Mouse (Mus musculus): ENCODE data around the gene Tmem238. TPM values are rescaled to one million over a fixed set of nuclear protein-coding genes. Genes with fewer than 3 reads are reported as not detected.
A peak's percentile ranks its signal among the peaks of the same experiment; 100 is the strongest.

The Tmem238 gene
- total and polyA plus RNA-seq, 2 experiments from 2014 or later: 7.3 to 15.0 TPM

GRCm38 (mm10) chr7:4792278-4793212 lies 3.1 kb upstream of the Tmem238 start, which contains the start of gene Rpl28:
Gene Rpl28 (plus strand): TSS chr7:4792874.
- peaks cover 22% of the 10 kb centered on the region for H3K36me3 ChIP-seq (ENCODE audit: insufficient read depth)
- ATAC-seq (peak; percentile 95), DNase-seq (peak; percentile 98)
- peak within 1 kb of the TSS; percentile 89 for H3K27ac ChIP-seq (ENCODE audit: low read depth, low read length)
- peak; percentile 19; the same call in 1 of the 2 replicates for TF ChIP-seq CTCF (IDR thresholded peaks at IDR 0.05; ENCODE audit: low read depth)
- H3K9me3 ChIP-seq (ENCODE audit: low read length): no peaks in the 10 kb centered on the region
- H3K4me3 ChIP-seq (ENCODE audit: low read depth, low read length): peak within 1 kb of the TSS; percentile 93
- H3K27me3 ChIP-seq (ENCODE audit: insufficient read depth, low read length): no peaks in the 10 kb centered on the region
- 1% methylated on average over 54 of the region's 54 CpGs for WGBS
- peak within 1 kb of the TSS; percentile 73 for H3K4me2 ChIP-seq (ENCODE audit: low read depth)
- 0 out of 2 replicates have a peak, but pooled peaks cover 4% of the 10 kb centered on the region for H3K4me1 ChIP-seq (ENCODE audit: insufficient read depth)
- peak within 1 kb of the TSS; percentile 91 for H3K9ac ChIP-seq

- Histone ChIP-seq H3K9me3 (ENCODE audit: low read length) (no peaks in the 10 kb centered on the region), H3K9ac (peak overlapping the region; percentile 74), H3K36me3 (ENCODE audit: insufficient read depth) (no peaks in the 10 kb centered on the region), H3K27ac (ENCODE audit: low read depth, low read length) (peak overlapping the region; percentile 45), H3K4me1 (ENCODE audit: insufficient read depth) (0 out of 2 replicates have a peak, but pooled peaks cover 2% of the 10 kb centered on the region), H3K4me3 (ENCODE audit: low read depth, low read length) (peak overlapping the region; percentile 56), H3K4me2 (ENCODE audit: low read depth) (peak overlapping the region; percentile 93), H3K27me3 (ENCODE audit: insufficient read depth, low read length) (no peaks in the 10 kb centered on the region)
- TF ChIP-seq CTCF (IDR thresholded peaks at IDR 0.05; ENCODE audit: low read depth): peak; percentile 38; the same call in 1 of the 2 replicates
- DNase-seq (peak; percentile 62), ATAC-seq (peak; percentile 19)
- 2% methylated on average over 59 of the region's 64 CpGs for WGBS
Measured at GRCm38 (mm10) chr7:4788499-4789435, 689 bp downstream of the Tmem238 start.

- Histone ChIP-seq H3K4me1 (ENCODE audit: insufficient read depth) (no peaks in the 10 kb centered on the region), H3K4me2 (ENCODE audit: low read depth) (no peak overlapping the region), H3K27ac (ENCODE audit: low read depth, low read length) (no peak overlapping the region), H3K9ac (no peak overlapping the region), H3K27me3 (ENCODE audit: insufficient read depth, low read length) (0 out of 2 replicates have a peak, but pooled peaks cover 4% of the 10 kb centered on the region), H3K4me3 (ENCODE audit: low read depth, low read length) (no peak overlapping the region), H3K36me3 (ENCODE audit: insufficient read depth) (no peaks in the 10 kb centered on the region), H3K9me3 (ENCODE audit: low read length) (no peaks in the 10 kb centered on the region)
- ATAC-seq (no peak), DNase-seq (no peak)
- no peak for TF ChIP-seq CTCF (IDR thresholded peaks at IDR 0.05; ENCODE audit: low read depth)
- 87% methylated on average over 14 of the region's 14 CpGs for WGBS
Measured at GRCm38 (mm10) chr7:4783667-4784268, 5.7 kb downstream of the Tmem238 start.

DNA sequence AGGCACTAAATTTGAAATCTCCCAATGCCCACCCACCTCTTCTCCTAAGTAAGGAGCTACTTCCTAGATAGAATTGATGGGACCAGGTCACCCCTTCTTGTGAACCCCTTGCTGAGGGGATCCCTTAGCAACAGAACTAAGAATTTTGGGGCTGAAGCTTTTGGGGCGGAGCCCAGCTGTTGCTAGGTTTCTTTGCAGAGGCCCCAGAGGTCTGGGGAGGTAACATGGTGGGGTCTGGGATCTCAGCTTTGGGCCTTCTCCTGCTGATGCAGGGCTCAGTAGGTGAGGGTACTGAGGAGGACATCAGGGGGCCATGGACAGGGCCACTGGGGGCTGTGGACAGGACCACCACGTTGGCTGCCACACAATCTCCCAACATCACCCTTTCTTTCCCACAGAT lies 6.7 kb downstream of the Tmem238 start, which contains the start of the genes Il11 and Tmem190:
Gene Il11 (minus strand): TSS at position 101 of the 400 bp plus-strand sequence.
Gene Tmem190 (plus strand): TSS at position 179 of the 400 bp plus-strand sequence.
- no peaks in the 10 kb centered on the region for H3K4me1 ChIP-seq (ENCODE audit: insufficient read depth)
- 83% methylated on average over 2 of the region's 2 CpGs for WGBS
- no peak for TF ChIP-seq CTCF (IDR thresholded peaks at IDR 0.05; ENCODE audit: low read depth)
- no peak within 1 kb of the TSS for H3K4me2 ChIP-seq (ENCODE audit: low read depth)
- no peak within 1 kb of the TSS for H3K9ac ChIP-seq
- H3K27ac ChIP-seq (ENCODE audit: low read depth, low read length): no peak within 1 kb of the TSS
- H3K9me3 ChIP-seq (ENCODE audit: low read length): no peaks in the 10 kb centered on the region
- no peak within 1 kb of the TSS for H3K4me3 ChIP-seq (ENCODE audit: low read depth, low read length)
- DNase-seq: no peak
- peaks cover 11% of the 10 kb centered on the region for H3K27me3 ChIP-seq (ENCODE audit: insufficient read depth, low read length)
- no peak for ATAC-seq
- H3K36me3 ChIP-seq (ENCODE audit: insufficient read depth): no peaks in the 10 kb centered on the region

- Histone ChIP-seq H3K27ac (ENCODE audit: low read depth, low read length) (no peak overlapping the region), H3K36me3 (ENCODE audit: insufficient read depth) (no peaks in the 10 kb centered on the region), H3K4me3 (ENCODE audit: low read depth, low read length) (no peak overlapping the region), H3K4me1 (ENCODE audit: insufficient read depth) (no peaks in the 10 kb centered on the region), H3K9me3 (ENCODE audit: low read length) (no peaks in the 10 kb centered on the region), H3K27me3 (ENCODE audit: insufficient read depth, low read length) (peaks cover 18% of the 10 kb centered on the region), H3K9ac (no peak overlapping the region), H3K4me2 (ENCODE audit: low read depth) (no peak overlapping the region)
- DNase-seq (no peak), ATAC-seq (no peak)
- WGBS: 66% methylated on average over 3 of the region's 3 CpGs
- no peak for TF ChIP-seq CTCF (IDR thresholded peaks at IDR 0.05; ENCODE audit: low read depth)
Measured at GRCm38 (mm10) chr7:4782130-4782529, 7.3 kb downstream of the Tmem238 start.

GRCm38 (mm10) chr7:4779921-4780320 lies 9.5 kb downstream of the Tmem238 start:
- Histone ChIP-seq H3K36me3 (ENCODE audit: insufficient read depth) (no peaks in the 10 kb centered on the region), H3K9ac (no peak overlapping the region), H3K27me3 (ENCODE audit: insufficient read depth, low read length) (peaks cover 38% of the 10 kb centered on the region), H3K9me3 (ENCODE audit: low read length) (no peaks in the 10 kb centered on the region), H3K4me3 (ENCODE audit: low read depth, low read length) (no peak overlapping the region), H3K4me2 (ENCODE audit: low read depth) (no peak overlapping the region), H3K27ac (ENCODE audit: low read depth, low read length) (no peak overlapping the region), H3K4me1 (ENCODE audit: insufficient read depth) (no peaks in the 10 kb centered on the region)
- ATAC-seq (no peak), DNase-seq (no peak)
- no peak for TF ChIP-seq CTCF (IDR thresholded peaks at IDR 0.05; ENCODE audit: low read depth)
- WGBS: 36% methylated on average over 5 of the region's 5 CpGs

Data from forebrain, postnatal 0 days (tissue).